In the genomic region with DNA sequence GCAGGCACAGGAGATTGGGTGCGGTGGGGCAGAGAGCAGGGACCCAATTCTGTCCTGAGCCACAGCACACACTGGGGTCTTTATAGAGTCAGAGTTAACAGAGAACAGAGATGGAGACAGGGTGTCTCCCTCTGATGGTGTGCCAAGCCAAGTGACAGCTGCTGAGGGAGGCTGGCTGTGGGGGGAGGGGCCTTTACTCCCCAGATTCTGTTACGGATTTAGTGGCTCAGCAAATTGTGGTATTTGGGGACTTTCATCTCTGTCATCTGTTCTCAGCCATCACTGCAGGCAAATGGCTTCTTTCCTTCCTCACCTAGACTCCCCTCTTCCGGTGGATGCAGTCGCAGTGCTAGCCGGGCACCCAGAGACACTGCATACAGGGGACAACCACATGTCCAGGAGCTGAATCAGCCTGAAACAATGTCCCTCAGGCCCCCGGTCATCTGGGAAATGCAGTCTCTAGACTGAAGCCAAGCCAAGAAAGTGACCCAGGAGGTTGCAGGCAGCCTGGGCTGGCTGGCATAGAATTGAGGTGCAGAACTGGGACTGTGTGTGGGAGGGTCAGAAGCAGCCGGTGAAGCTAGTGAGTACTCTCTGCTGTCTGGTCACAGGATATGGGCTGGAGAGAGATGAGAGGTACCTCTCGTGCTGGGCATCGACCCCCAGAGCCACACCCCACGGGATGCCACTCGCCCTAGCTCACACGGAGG, we compare ENCODE assay signal across 9 mouse cellular contexts. TPM values are rescaled to one million over a fixed set of nuclear protein-coding genes. Genes with fewer than 3 reads are reported as not detected.
DNase-seq lines count a peak whose midpoint lies in the region; ATAC-seq and TF ChIP-seq lines count a peak whose summit lies in the region.
"Had no signal": no experiment of that assay in that cellular context is flagged by ENCODE, and none has a peak within 500 bp of the region (broad histone marks: within the 10 kb centered on the region; RNA-seq: fewer than 3 reads in every experiment).

No protein-coding gene starts in this region.

- H3K4me2 ChIP-seq in forebrain, embryonic 15.5 days (replicated peaks) = no peak overlapping the region
- H3K4me2 ChIP-seq in liver, embryonic 16.5 days (ENCODE audit: low read depth, low read length) = no peak overlapping the region
- H3K4me2 ChIP-seq: stomach, embryonic 15.5 days had no signal

- no peak for TF ChIP-seq CTCF in left cerebral cortex, adult 2 months (IDR thresholded peaks at IDR 0.05)

- H3K4me3 ChIP-seq in left cerebral cortex, adult 2 months = no peak overlapping the region
- H3K4me3 ChIP-seq in forebrain, embryonic 15.5 days = no peak overlapping the region
- no peak overlapping the region for H3K4me3 ChIP-seq in liver, embryonic 16.5 days (ENCODE audit: low read depth, low read length)
- H3K4me3 ChIP-seq: stomach, embryonic 15.5 days had no signal

- peaks cover 44% of the 10 kb centered on the region for H3K4me1 ChIP-seq in forebrain, embryonic 15.5 days
- H3K4me1 ChIP-seq in liver, embryonic 16.5 days (ENCODE audit: control insufficient read depth, low read depth, low read length) = no peaks in the 10 kb centered on the region

- intact Hi-C loops in left cerebral cortex, adult 2 months (cut with DNase I) = loop anchor here (5.0 kb wide), 1 partner anchor 63 kb away; no protein-coding TSS in a partner anchor

- no peak for DNase-seq in left cerebral cortex, adult 2 months (ENCODE audit: extremely low spot score in 1 of 2, low spot score in 2 of 2)
- no peak for DNase-seq in left cerebral cortex, adult 8-10 months (ENCODE audit: low spot score in 2 of 2)
- peak; percentile 52 for DNase-seq in cerebellum, adult 9-10 months
- peak; percentile 33 for DNase-seq in splenic B cell, adult 2 months (ENCODE audit: low read depth, low spot score)
- no peak for DNase-seq in ovary, adult 18-20 months (ENCODE audit: low spot score)
- DNase-seq in urinary bladder, adult 18-20 months (ENCODE audit: low spot score in 2 of 2) = no peak

- H3K9me3 ChIP-seq in forebrain, embryonic 15.5 days = no peaks in the 10 kb centered on the region
- no peaks in the 10 kb centered on the region for H3K9me3 ChIP-seq in liver, embryonic 16.5 days (replicated peaks; ENCODE audit: control insufficient read depth, low read length)
- H3K9me3 ChIP-seq: stomach, embryonic 15.5 days had no signal

- H3K9ac ChIP-seq in forebrain, embryonic 15.5 days (replicated peaks) = no peak overlapping the region
- H3K9ac ChIP-seq in liver, embryonic 16.5 days (ENCODE audit: low read depth, low read length) = no peak overlapping the region
- H3K9ac ChIP-seq: stomach, embryonic 15.5 days had no signal

- H3K27me3 ChIP-seq in forebrain, embryonic 15.5 days = no peaks in the 10 kb centered on the region
- no peaks in the 10 kb centered on the region for H3K27me3 ChIP-seq in liver, embryonic 16.5 days (ENCODE audit: control insufficient read depth, insufficient read depth, low read depth, low read length)
- no peaks in the 10 kb centered on the region for H3K27me3 ChIP-seq in splenic B cell, adult 2 months (ENCODE audit: control insufficient read depth, insufficient read depth, low read length, poor library complexity, severe bottlenecking)
- H3K27me3 ChIP-seq: stomach, embryonic 15.5 days had no signal

- peak; percentile 44 for ATAC-seq in forebrain, embryonic 15.5 days (replicated peaks)
- ATAC-seq in liver, embryonic 16.5 days (ENCODE audit: low read depth) = no peak

- H3K36me3 ChIP-seq in forebrain, embryonic 15.5 days = no peaks in the 10 kb centered on the region
- no peaks in the 10 kb centered on the region for H3K36me3 ChIP-seq in liver, embryonic 16.5 days (ENCODE audit: control insufficient read depth, insufficient read depth)
- no peaks in the 10 kb centered on the region for H3K36me3 ChIP-seq in splenic B cell, adult 2 months (ENCODE audit: control insufficient read depth, insufficient read depth, low read length, poor library complexity, severe bottlenecking)
- H3K36me3 ChIP-seq: stomach, embryonic 15.5 days had no signal

- 47% methylated on average over 12 of the region's 12 CpGs for WGBS in forebrain, embryonic 15.5 days
- WGBS in liver, embryonic 16.5 days (ENCODE audit: insufficient replicate concordance) = 30% methylated on average over 12 of the region's 12 CpGs

- H3K27ac ChIP-seq in left cerebral cortex, adult 2 months = peak overlapping the region; percentile 92
- H3K27ac ChIP-seq in forebrain, embryonic 15.5 days (replicated peaks) = peak overlapping the region; percentile 83
- H3K27ac ChIP-seq in liver, embryonic 16.5 days (ENCODE audit: low read length) = peak overlapping the region; percentile 31; the same call in 1 of the 2 replicates
- H3K27ac ChIP-seq: stomach, embryonic 15.5 days had no signal

RNA-seq across cellular contexts. Expression of gene Cdk5r1, which starts 12.5 kb away (rescaled TPM):
- 100 to 1,000 TPM; 329 to 334 TPM for total RNA-seq in left cerebral cortex, adult 2 months (2021)
- 100 to 1,000 TPM; 252 to 280 (median 262) TPM for total RNA-seq in left cerebral cortex, adult 8-10 months (2022)
- 105 and 120 TPM in 2 replicates for polyA plus RNA-seq in forebrain, embryonic 15.5 days (2015; fragmentation: Nextera tagmentation; extraction: Ambion mirVana)
- 0.22 and 0.30 TPM in 2 replicates for polyA plus RNA-seq in liver, embryonic 16.5 days (2015; fragmentation: Nextera tagmentation; extraction: Ambion mirVana)

Comparison
In these comparisons a context has a peak if more than half of its experiments do, and no peak if none do; other contexts are left out.
1. DNase-seq: peak in cerebellum, adult 9-10 months (single experiment) and splenic B cell, adult 2 months (single experiment); none in left cerebral cortex, adult 2 months (0 of 2), left cerebral cortex, adult 8-10 months (0 of 2), ovary, adult 18-20 months (single experiment) and urinary bladder, adult 18-20 months (0 of 2).
2. H3K27ac ChIP-seq: peak in every context shown above with its lines; median percentile 92 in left cerebral cortex, adult 2 months; 83 in forebrain, embryonic 15.5 days; 31 in liver, embryonic 16.5 days.